Mouse (Mus musculus): ENCODE results near the gene Chd8. TPM values are rescaled to one million over a fixed set of nuclear protein-coding genes. Genes with fewer than 3 reads are reported as not detected.
"Not testable (repeated sequence)": the region's sequence is repeated elsewhere in the genome, so short reads cannot be mapped to it uniquely, and the experiment has no call there.

The Chd8 gene
- polyA plus RNA-seq (2014; fragmentation: Nextera tagmentation; extraction: Ambion mirVana) = 48.8 and 52.8 TPM in 2 replicates

- H3K4me2 ChIP-seq = peak within 1 kb of the TSS; percentile 90
- no peaks in the 10 kb centered on the region for H3K9me3 ChIP-seq (ENCODE audit: low read depth, low read length)
- H3K36me3 ChIP-seq (ENCODE audit: insufficient read depth) = 0 out of 2 replicates have a peak, but pooled peaks cover 7% of the 10 kb centered on the region
- peaks cover 4% of the 10 kb centered on the region; the same call in 1 of the 2 replicates for H3K4me1 ChIP-seq (ENCODE audit: insufficient read depth)
- peak within 1 kb of the TSS; percentile 79 for H3K9ac ChIP-seq
- DNase-seq (peak; percentile 98), ATAC-seq (ENCODE audit: insufficient read depth) (peak; percentile 100)
- TF ChIP-seq CTCF (IDR thresholded peaks at IDR 0.05; ENCODE audit: low read depth) = peak; percentile 84
- no peaks in the 10 kb centered on the region for H3K27me3 ChIP-seq (ENCODE audit: insufficient read depth, low read length)
- H3K27ac ChIP-seq (ENCODE audit: low read depth) = peak within 1 kb of the TSS; percentile 92
- WGBS = under 1% methylated on average over 54 of the region's 54 CpGs
- H3K4me3 ChIP-seq (ENCODE audit: low read depth, low read length) = peak within 1 kb of the TSS; percentile 72
Measured at GRCm38 (mm10) chr14:52257484-52258213, at the start of gene Chd8. TSS of gene Chd8 (minus strand) at chr14:52257780.

GRCm38 (mm10) chr14:52306100-52306499, 48.5 kb upstream of the Chd8 start:
- ATAC-seq (ENCODE audit: insufficient read depth) = no peak
- no peak overlapping the region for H3K4me3 ChIP-seq (ENCODE audit: low read depth, low read length)
- H3K9ac ChIP-seq = no peak overlapping the region
- H3K27ac ChIP-seq (ENCODE audit: low read depth) = no peak overlapping the region
- no peaks in the 10 kb centered on the region for H3K27me3 ChIP-seq (ENCODE audit: insufficient read depth, low read length)
- no peak for TF ChIP-seq CTCF (IDR thresholded peaks at IDR 0.05; ENCODE audit: low read depth)
- no peak for DNase-seq
- H3K4me2 ChIP-seq = no peak overlapping the region
- peaks cover 13% of the 10 kb centered on the region; the same call in 1 of the 2 replicates for H3K36me3 ChIP-seq (ENCODE audit: insufficient read depth)
- H3K4me1 ChIP-seq (ENCODE audit: insufficient read depth) = peaks cover 4% of the 10 kb centered on the region; the same call in 1 of the 2 replicates
- H3K9me3 ChIP-seq (ENCODE audit: low read depth, low read length) = no peaks in the 10 kb centered on the region
- 98% methylated on average over 2 of the region's 2 CpGs for WGBS

GRCm38 (mm10) chr14:52304644-52305271, 47.2 kb upstream of the Chd8 start, which contains the start of gene Mettl3:
TSS of gene Mettl3 (minus strand) at chr14:52305128.
- H3K4me1 ChIP-seq (ENCODE audit: insufficient read depth) = peaks cover 4% of the 10 kb centered on the region; the same call in 1 of the 2 replicates
- peak; percentile 97 for ATAC-seq (ENCODE audit: insufficient read depth)
- TF ChIP-seq CTCF (IDR thresholded peaks at IDR 0.05; ENCODE audit: low read depth) = no peak
- H3K9ac ChIP-seq = peak within 1 kb of the TSS; percentile 66
- peak within 1 kb of the TSS; percentile 64 for H3K4me3 ChIP-seq (ENCODE audit: low read depth, low read length)
- peak within 1 kb of the TSS; percentile 95 for H3K27ac ChIP-seq (ENCODE audit: low read depth)
- DNase-seq = peak; percentile 98
- H3K9me3 ChIP-seq (ENCODE audit: low read depth, low read length) = no peaks in the 10 kb centered on the region
- H3K36me3 ChIP-seq (ENCODE audit: insufficient read depth) = peaks cover 12% of the 10 kb centered on the region
- under 1% methylated on average over 46 of the region's 46 CpGs for WGBS
- peak within 1 kb of the TSS; percentile 76 for H3K4me2 ChIP-seq
- H3K27me3 ChIP-seq (ENCODE audit: insufficient read depth, low read length) = no peaks in the 10 kb centered on the region

DNA sequence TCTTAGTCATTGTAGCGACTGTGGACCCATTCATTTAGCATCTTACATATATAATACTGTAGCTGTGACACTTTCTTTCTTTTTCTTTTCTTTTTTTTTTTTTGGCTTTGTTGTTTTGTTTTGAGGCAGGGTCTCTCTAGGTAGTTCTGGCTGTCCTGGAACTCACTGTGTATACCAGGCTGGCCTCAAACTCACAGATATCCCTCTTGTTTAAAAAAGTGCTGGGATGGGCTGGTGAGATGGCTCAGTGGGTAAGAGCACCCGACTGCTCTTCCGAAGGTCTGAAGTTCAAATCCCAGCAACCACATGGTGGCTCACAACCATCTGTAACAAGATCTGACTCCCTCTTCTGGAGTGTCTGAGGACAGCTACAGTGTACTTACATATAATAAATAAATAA, 45.9 kb upstream of the Chd8 start:
- WGBS = 83% methylated on average over 3 of the region's 3 CpGs
- not testable (repeated sequence) for ATAC-seq (ENCODE audit: insufficient read depth); H3K4me1 ChIP-seq (ENCODE audit: insufficient read depth); H3K9me3 ChIP-seq (ENCODE audit: low read depth, low read length); H3K27me3 ChIP-seq (ENCODE audit: insufficient read depth, low read length); H3K9ac ChIP-seq; H3K27ac ChIP-seq (ENCODE audit: low read depth); DNase-seq
- Histone ChIP-seq H3K4me3 (ENCODE audit: low read depth, low read length) (peak overlapping the region; percentile 64), H3K36me3 (ENCODE audit: insufficient read depth) (peaks cover 17% of the 10 kb centered on the region), H3K4me2 (peak overlapping the region; percentile 76; the same call in 1 of the 2 replicates)

- no peaks in the 10 kb centered on the region for H3K4me1 ChIP-seq (ENCODE audit: insufficient read depth)
- ATAC-seq (ENCODE audit: insufficient read depth) (peak; percentile 53), DNase-seq (peak; percentile 81)
- no peaks in the 10 kb centered on the region for H3K9me3 ChIP-seq (ENCODE audit: low read depth, low read length)
- H3K36me3 ChIP-seq (ENCODE audit: insufficient read depth) = peaks cover 93% of the 10 kb centered on the region
- H3K27ac ChIP-seq (ENCODE audit: low read depth) = no peak overlapping the region
- H3K27me3 ChIP-seq (ENCODE audit: insufficient read depth, low read length) = no peaks in the 10 kb centered on the region
- no peak overlapping the region for H3K9ac ChIP-seq
- no peak overlapping the region for H3K4me3 ChIP-seq (ENCODE audit: low read depth, low read length)
- WGBS = 66% methylated on average over 6 of the region's 6 CpGs
- peak; percentile 63 for TF ChIP-seq CTCF (IDR thresholded peaks at IDR 0.05; ENCODE audit: low read depth)
- no peak overlapping the region for H3K4me2 ChIP-seq
Measured at GRCm38 (mm10) chr14:52295558-52296264, 38.1 kb upstream of the Chd8 start.

DNA sequence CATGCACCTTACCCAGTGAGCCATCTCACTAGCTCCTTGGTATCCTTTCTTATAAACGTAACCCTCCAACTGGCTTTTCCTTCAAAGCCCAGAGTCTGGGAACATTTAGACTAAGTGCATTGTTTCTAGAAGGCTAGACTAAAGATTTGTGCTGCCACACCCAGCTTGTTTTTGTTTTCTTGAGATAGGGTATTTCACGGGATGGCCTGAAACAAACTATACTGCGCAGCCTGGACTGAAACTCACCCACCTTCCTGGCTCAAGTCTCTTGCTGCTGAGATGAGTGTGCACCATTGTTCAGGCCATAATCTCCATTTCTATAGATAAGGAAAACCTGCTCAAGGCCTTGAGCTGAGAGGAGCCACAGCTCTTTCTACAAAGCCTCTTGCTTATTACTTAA, 26.6 kb upstream of the Chd8 start:
- Histone ChIP-seq H3K27me3 (ENCODE audit: insufficient read depth, low read length) (no peaks in the 10 kb centered on the region), H3K9me3 (ENCODE audit: low read depth, low read length) (no peaks in the 10 kb centered on the region), H3K4me1 (ENCODE audit: insufficient read depth) (no peaks in the 10 kb centered on the region), H3K27ac (ENCODE audit: low read depth) (no peak overlapping the region), H3K4me3 (ENCODE audit: low read depth, low read length) (no peak overlapping the region), H3K9ac (no peak overlapping the region), H3K36me3 (ENCODE audit: insufficient read depth) (peaks cover 37% of the 10 kb centered on the region), H3K4me2 (no peak overlapping the region)
- DNase-seq (no peak), ATAC-seq (ENCODE audit: insufficient read depth) (no peak)
- no peak for TF ChIP-seq CTCF (IDR thresholded peaks at IDR 0.05; ENCODE audit: low read depth)
- 89% methylated on average over 3 of the region's 3 CpGs for WGBS

Data from lung, embryonic 14.5 days (tissue).